Mouse (Mus musculus) small intestine, adult 2 months (tissue): ENCODE data around the gene Oip5.

Experiments
- CTCF ChIP-seq: fragments of 200-500 bp; IDR thresholded peaks from 2 replicates; pipeline ENCODE4 v1.5.1; 2012; ENCODE audit warnings: low read depth, mild to moderate bottlenecking, control low read depth, inconsistent platforms, low read length, moderate library complexity, mixed read lengths; ENCODE audit not compliant: insufficient replicate concordance, insufficient read length; ENCODE audit errors: extremely low read depth
- POLR2A ChIP-seq: fragments of 200-500 bp; IDR thresholded peaks from 2 replicates; pipeline ENCODE4 v1.6.1; 2012; ENCODE audit warnings: low read depth, mild to moderate bottlenecking, control low read depth, inconsistent platforms, low read length, moderate library complexity

DNA sequence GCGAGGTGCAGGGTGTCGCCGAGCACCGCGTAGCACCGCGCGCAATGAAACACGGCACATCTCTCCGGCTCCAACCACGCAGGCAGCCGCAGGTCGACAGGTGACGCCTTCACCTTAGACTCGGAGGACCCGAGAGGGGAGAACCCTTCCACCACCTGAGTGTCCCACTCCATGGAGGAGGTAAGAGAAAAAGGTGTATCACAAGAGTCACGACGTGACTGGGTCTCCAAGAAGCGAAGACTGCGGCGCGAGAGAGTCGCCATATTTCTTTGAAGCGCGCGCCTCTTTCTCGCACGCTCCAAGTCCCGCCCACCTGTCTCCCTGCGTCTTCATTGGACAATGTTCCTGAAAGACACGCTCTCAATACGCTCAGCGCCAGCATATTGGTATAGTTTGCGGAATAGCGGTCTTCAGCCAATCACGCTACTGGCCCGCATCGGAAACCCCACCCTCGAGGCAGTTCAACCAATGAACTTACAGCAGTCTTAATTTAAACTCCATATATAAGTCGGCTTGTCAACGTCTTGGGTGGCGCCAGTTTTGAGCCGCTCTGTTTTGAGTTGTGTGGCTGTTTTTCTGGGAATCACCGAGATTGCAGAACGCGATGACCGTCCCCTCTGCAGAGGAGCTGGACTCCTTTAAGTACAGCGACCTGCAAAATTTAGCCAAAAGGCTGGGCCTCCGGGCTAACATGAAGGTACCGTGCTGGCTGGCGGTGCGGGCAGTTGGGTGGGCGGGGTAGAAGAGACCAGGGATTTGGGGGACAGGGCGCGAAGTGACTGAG lies at the start of gene Oip5, which contains the start of gene Nusap1:
- TF ChIP-seq POLR2A (0 out of 2 replicates have a peak, but pooled peaks have one; percentile 12), CTCF (no peak)
